Mouse (Mus musculus) myocyte (in vitro differentiated cells): ENCODE measurements around the gene Tuba1c. TPM values are rescaled to one million over a fixed set of nuclear protein-coding genes. Genes with fewer than 3 reads are reported as not detected.

Experiments
- H3K27me3 ChIP-seq: one replicate; pipeline ENCODE4 v1.6.1; 2011; ENCODE audit not compliant: control insufficient read depth, insufficient read depth, insufficient read length
- H3K36me3 ChIP-seq: one replicate; pipeline ENCODE4 v1.6.1; 2011; ENCODE audit not compliant: control insufficient read depth, insufficient read depth
- H3K4me2 ChIP-seq: one replicate; pipeline ENCODE4 v1.6.1; 2011; ENCODE audit warnings: low read depth, control low read depth
- H3K4me3 ChIP-seq: one replicate; pipeline ENCODE4 v1.5.1; 2011; ENCODE audit warnings: mild to moderate bottlenecking, control low read depth, moderate library complexity
- H3K79me2 ChIP-seq: one replicate; pipeline ENCODE4 v1.6.1; 2011; ENCODE audit not compliant: control insufficient read depth, insufficient read depth
- H3ac ChIP-seq: one replicate; pipeline ENCODE4 v1.6.1; 2011; ENCODE audit not compliant: control insufficient read depth, insufficient read length
- CEBPB ChIP-seq: IDR thresholded peaks from 2 replicates; pipeline ENCODE4 v1.6.1; 2011; ENCODE audit warnings: mild to moderate bottlenecking, moderate library complexity; ENCODE audit not compliant: poor library complexity, insufficient read depth, severe bottlenecking
- E2F4 ChIP-seq: IDR thresholded peaks from one replicate; pipeline ENCODE4 v1.6.1; 2011; ENCODE audit warnings: mild to moderate bottlenecking, control low read depth, moderate library complexity; ENCODE audit not compliant: insufficient read depth
- MAX ChIP-seq: IDR thresholded peaks from one replicate; pipeline ENCODE4 v1.6.1; 2011; ENCODE audit warnings: low read depth, mild to moderate bottlenecking, control low read depth
- MYOD1 ChIP-seq, 3 experiments: IDR thresholded peaks; one replicate each; pipeline ENCODE4 v1.6.1; 2011; ENCODE audit warnings: control low read depth in 2 of 3, low read depth in 2 of 3, mild to moderate bottlenecking in 2 of 3, moderate library complexity in 1 of 3; ENCODE audit not compliant: insufficient read length in 2 of 3, control insufficient read depth in 1 of 3
- MYOG ChIP-seq, 3 experiments: IDR thresholded peaks; one replicate each; pipeline ENCODE4 v1.6.1; 2011; ENCODE audit warnings: control low read depth in 2 of 3, low read depth in 2 of 3, mild to moderate bottlenecking in 2 of 3; ENCODE audit not compliant: insufficient read length in 2 of 3, control insufficient read depth in 1 of 3, insufficient read depth in 1 of 3
- POLR2A ChIP-seq: IDR thresholded peaks from one replicate; pipeline ENCODE4 v1.6.1; 2011; ENCODE audit warnings: low read depth, mild to moderate bottlenecking, control low read depth, moderate library complexity; ENCODE audit not compliant: insufficient read length
- POLR2AphosphoS2 ChIP-seq: IDR thresholded peaks from one replicate; pipeline ENCODE4 v1.6.1; 2011; ENCODE audit warnings: low read depth, control low read depth; ENCODE audit not compliant: insufficient read length
- REST ChIP-seq: IDR thresholded peaks from one replicate; pipeline ENCODE4 v1.6.1; 2011; ENCODE audit warnings: mild to moderate bottlenecking, control low read depth, moderate library complexity; ENCODE audit not compliant: insufficient read depth, insufficient read length
- SRF ChIP-seq: IDR thresholded peaks from one replicate; pipeline ENCODE4 v1.6.1; 2011; ENCODE audit warnings: low read depth; ENCODE audit not compliant: control insufficient read depth, insufficient read length
- TCF12 ChIP-seq: IDR thresholded peaks from one replicate; pipeline ENCODE4 v1.6.1; 2011; ENCODE audit warnings: mild to moderate bottlenecking, control low read depth; ENCODE audit not compliant: poor library complexity, insufficient read depth, severe bottlenecking
- TCF3 ChIP-seq: IDR thresholded peaks from one replicate; pipeline ENCODE4 v1.6.1; 2011; ENCODE audit warnings: low read depth, control low read depth; ENCODE audit not compliant: insufficient read length
- USF1 ChIP-seq: IDR thresholded peaks from one replicate; pipeline ENCODE4 v1.6.1; 2011; ENCODE audit warnings: low read depth, mild to moderate bottlenecking, control low read depth, moderate library complexity
- polyA plus RNA-seq: library from polyadenylated mRNA; unstranded; fragments of >200 nt; fragmentation: generic; extraction: Trizol; gene quantifications from one replicate; pipeline ENCODE4 v1.2.1, GENCODE M21; 2012; ENCODE audit warnings: missing spikeins

Tuba1c gene
- polyA plus RNA-seq, 1 experiment, result 462 TPM

GRCm38 (mm10) chr15:98987661-98988181 is 42.0 kb upstream of the Tuba1c start:
- peaks cover 7% of the 10 kb centered on the region for H3K79me2 ChIP-seq
- no peak for TF ChIP-seq MYOG (IDR thresholded peaks at IDR 0.05; ENCODE audit: control insufficient read depth in 1 of 3, insufficient read depth in 1 of 3, insufficient read length in 2 of 3, low read depth in 2 of 3)
- TF ChIP-seq REST, result no peak
- TF ChIP-seq MAX, result no peak
- no peak for TF ChIP-seq TCF12
- TF ChIP-seq POLR2AphosphoS2, result no peak
- no peak for TF ChIP-seq E2F4
- TF ChIP-seq USF1, result no peak
- no peak for TF ChIP-seq TCF3
- TF ChIP-seq SRF, result no peak
- TF ChIP-seq MYOD1 (IDR thresholded peaks at IDR 0.05; ENCODE audit: control insufficient read depth in 1 of 3, insufficient read length in 2 of 3, low read depth in 2 of 3), result no peak
- no peak for TF ChIP-seq POLR2A
- no peak for TF ChIP-seq CEBPB
- H3ac ChIP-seq, result no peak overlapping the region
- peak overlapping the region; percentile 44 for H3K4me3 ChIP-seq
- no peaks in the 10 kb centered on the region for H3K27me3 ChIP-seq
- H3K36me3 ChIP-seq, result no peaks in the 10 kb centered on the region
- peak overlapping the region; percentile 95 for H3K4me2 ChIP-seq

- Histone ChIP-seq H3K4me2 (peak overlapping the region; percentile 95), H3K79me2 (peaks cover 7% of the 10 kb centered on the region), H3K27me3 (no peaks in the 10 kb centered on the region), H3K4me3 (no peak overlapping the region), H3ac (no peak overlapping the region), H3K36me3 (no peaks in the 10 kb centered on the region)
- TF ChIP-seq POLR2AphosphoS2 (no peak), MYOD1 (IDR thresholded peaks at IDR 0.05; ENCODE audit: control insufficient read depth in 1 of 3, insufficient read length in 2 of 3, low read depth in 2 of 3) (no peak), USF1 (no peak), MYOG (IDR thresholded peaks at IDR 0.05; ENCODE audit: control insufficient read depth in 1 of 3, insufficient read depth in 1 of 3, insufficient read length in 2 of 3, low read depth in 2 of 3) (no peak), E2F4 (no peak), REST (no peak), MAX (no peak), CEBPB (no peak), TCF12 (no peak)
Observed at GRCm38 (mm10) chr15:98988787-98989186, 40.9 kb upstream of the Tuba1c start.

GRCm38 (mm10) chr15:98989701-98990430 is 39.8 kb upstream of the Tuba1c start:
- Histone ChIP-seq H3K79me2 (no peaks in the 10 kb centered on the region), H3K27me3 (no peaks in the 10 kb centered on the region), H3K4me2 (no peak overlapping the region), H3ac (no peak overlapping the region), H3K36me3 (no peaks in the 10 kb centered on the region), H3K4me3 (no peak overlapping the region)
- TF ChIP-seq MYOD1 (IDR thresholded peaks at IDR 0.05; ENCODE audit: control insufficient read depth in 1 of 3, insufficient read length in 2 of 3, low read depth in 2 of 3), result no peak
- TF ChIP-seq TCF12, result no peak
- no peak for TF ChIP-seq E2F4
- TF ChIP-seq POLR2AphosphoS2, result no peak
- no peak for TF ChIP-seq POLR2A
- no peak for TF ChIP-seq CEBPB
- TF ChIP-seq MAX, result no peak
- TF ChIP-seq SRF, result no peak
- TF ChIP-seq TCF3, result no peak
- TF ChIP-seq REST, result no peak
- no peak for TF ChIP-seq MYOG (IDR thresholded peaks at IDR 0.05; ENCODE audit: control insufficient read depth in 1 of 3, insufficient read depth in 1 of 3, insufficient read length in 2 of 3, low read depth in 2 of 3)
- TF ChIP-seq USF1, result no peak

- Histone ChIP-seq H3K4me2 (peak overlapping the region; percentile 99), H3ac (no peak overlapping the region)
Observed at GRCm38 (mm10) chr15:98990669-98991539, 38.8 kb upstream of the Tuba1c start.

More at GRCm38 (mm10) chr15:98990669-98991539, 38.8 kb upstream of the Tuba1c start:
- H3K79me2 ChIP-seq, result no peaks in the 10 kb centered on the region
- no peak for TF ChIP-seq E2F4
- no peak for TF ChIP-seq REST
- no peak for TF ChIP-seq MYOG (IDR thresholded peaks at IDR 0.05; ENCODE audit: control insufficient read depth in 1 of 3, insufficient read depth in 1 of 3, insufficient read length in 2 of 3, low read depth in 2 of 3)
- TF ChIP-seq POLR2A, result no peak
- TF ChIP-seq TCF3, result no peak
- TF ChIP-seq SRF, result no peak
- TF ChIP-seq MYOD1 (IDR thresholded peaks at IDR 0.05; ENCODE audit: control insufficient read depth in 1 of 3, insufficient read length in 2 of 3, low read depth in 2 of 3), result no peak
- no peak for TF ChIP-seq MAX
- TF ChIP-seq TCF12, result no peak
- TF ChIP-seq CEBPB, result no peak
- TF ChIP-seq POLR2AphosphoS2, result no peak
- TF ChIP-seq USF1, result no peak
- no peaks in the 10 kb centered on the region for H3K27me3 ChIP-seq
- no peak overlapping the region for H3K4me3 ChIP-seq
- no peaks in the 10 kb centered on the region for H3K36me3 ChIP-seq
